Mouse (Mus musculus) intestine, embryonic 14.5 days (tissue): Measurements from ENCODE around the gene Kdm5a. TPM values are rescaled to one million over a fixed set of nuclear protein-coding genes. Genes with fewer than 3 reads are reported as not detected.

Experiments
- ATAC-seq: fragments of 200-750 bp; cut with Nextera tagmentation; replicated peaks from 2 replicates; pipeline ENCODE4 v1.8.0; 2017; ENCODE audit warnings: low read depth, moderate number of reproducible peaks, moderate TSS enrichment, moderate library complexity; ENCODE audit not compliant: low FRiP score, low TSS enrichment
- DNase-seq: peaks from one replicate; pipeline ENCODE4 v3.0.0-alpha.2; 2018; ENCODE audit warnings: low spot score
- H3K27ac ChIP-seq: fragments of 300-500 bp; sonication (generic); 2 replicates; pipeline ENCODE4 v1.5.1; 2014; ENCODE audit warnings: low read depth, mild to moderate bottlenecking, control low read depth
- H3K27me3 ChIP-seq: fragments of 300-500 bp; sonication (generic); replicated peaks from 2 replicates; pipeline ENCODE4 v1.6.1; 2014; ENCODE audit warnings: low read length, control low read depth; ENCODE audit not compliant: control insufficient read depth, insufficient read depth
- H3K36me3 ChIP-seq: fragments of 300-500 bp; sonication (generic); 2 replicates; pipeline ENCODE4 v1.6.1; 2014; ENCODE audit warnings: low read length, control low read depth; ENCODE audit not compliant: control insufficient read depth, insufficient read depth
- H3K4me1 ChIP-seq: fragments of 300-500 bp; sonication (generic); replicated peaks from 2 replicates; pipeline ENCODE4 v1.6.1; 2014; ENCODE audit warnings: low read length, control low read depth, mixed read lengths; ENCODE audit not compliant: control insufficient read depth, insufficient read depth
- H3K4me2 ChIP-seq: fragments of 300-500 bp; sonication (generic); 2 replicates; pipeline ENCODE4 v1.6.1; 2014; ENCODE audit warnings: low read length
- H3K4me3 ChIP-seq: fragments of 300-500 bp; sonication (generic); 2 replicates; pipeline ENCODE4 v1.5.1; 2014; ENCODE audit warnings: low read depth, low read length, control low read depth, mixed read lengths
- H3K9ac ChIP-seq: fragments of 300-500 bp; sonication (generic); 2 replicates; pipeline ENCODE4 v1.6.1; 2014; ENCODE audit warnings: mild to moderate bottlenecking, low read length
- H3K9me3 ChIP-seq: fragments of 300-500 bp; sonication (generic); 2 replicates; pipeline ENCODE4 v1.6.1; 2016; ENCODE audit warnings: low read length, control low read depth; ENCODE audit not compliant: control insufficient read depth
- WGBS: fragments of 180-500 bp; shearing (Covaris S2); extraction: QIAGEN DNeasy Blood & Tissue Kit; methylation state at CpG from one replicate; pipeline ENCODE4 v1.1.7; 2014; 5-methylcytosine and 5-hydroxymethylcytosine counted together
- polyA plus RNA-seq: library from polyadenylated mRNA; unstranded; fragments of >200 nt; fragmentation: Nextera tagmentation; extraction: Ambion mirVana; gene quantifications from 2 replicates; pipeline ENCODE4 v1.2.1, GENCODE M21; 2014

Kdm5a gene
- polyA plus RNA-seq, 1 experiment from 2014 or later, result 50.6 TPM

- no peak for ATAC-seq
- WGBS, result 79% methylated on average over 5 of the region's 5 CpGs
- H3K4me2 ChIP-seq, result no peak overlapping the region
- H3K9ac ChIP-seq, result no peak overlapping the region
- no peaks in the 10 kb centered on the region for H3K36me3 ChIP-seq
- H3K4me3 ChIP-seq, result no peak overlapping the region
- no peak overlapping the region for H3K27ac ChIP-seq
- no peaks in the 10 kb centered on the region for H3K9me3 ChIP-seq
- H3K4me1 ChIP-seq, result no peaks in the 10 kb centered on the region
- peak; percentile 36 for DNase-seq
- no peaks in the 10 kb centered on the region for H3K27me3 ChIP-seq
These were observed 89.2 kb downstream of the Kdm5a start for GRCm38 (mm10) chr6:120453103-120453445.

GRCm38 (mm10) chr6:120453556-120453955, 89.6 kb downstream of the Kdm5a start:
- Histone ChIP-seq H3K27me3 (no peaks in the 10 kb centered on the region), H3K4me1 (no peaks in the 10 kb centered on the region), H3K4me3 (no peak overlapping the region), H3K9me3 (no peaks in the 10 kb centered on the region), H3K36me3 (no peaks in the 10 kb centered on the region), H3K9ac (no peak overlapping the region), H3K4me2 (no peak overlapping the region), H3K27ac (no peak overlapping the region)
- DNase-seq (peak; percentile 33), ATAC-seq (no peak)
- WGBS, result 93% methylated on average over 3 of the region's 3 CpGs

GRCm38 (mm10) chr6:120454627-120455077, 90.7 kb downstream of the Kdm5a start:
- no peaks in the 10 kb centered on the region for H3K27me3 ChIP-seq
- no peaks in the 10 kb centered on the region for H3K36me3 ChIP-seq
- ATAC-seq (no peak), DNase-seq (no peak)
- 50% methylated on average over 11 of the region's 11 CpGs for WGBS
- no peak overlapping the region for H3K4me3 ChIP-seq
- no peaks in the 10 kb centered on the region for H3K9me3 ChIP-seq
- no peak overlapping the region for H3K9ac ChIP-seq
- no peak overlapping the region for H3K27ac ChIP-seq
- H3K4me1 ChIP-seq, result no peaks in the 10 kb centered on the region
- no peak overlapping the region for H3K4me2 ChIP-seq

GRCm38 (mm10) chr6:120457074-120457473, 93.2 kb downstream of the Kdm5a start:
- H3K27me3 ChIP-seq, result peaks cover 12% of the 10 kb centered on the region; the same call in 1 of the 2 replicates
- DNase-seq, result no peak
- H3K36me3 ChIP-seq, result no peaks in the 10 kb centered on the region
- no peak overlapping the region for H3K27ac ChIP-seq
- no peak overlapping the region for H3K9ac ChIP-seq
- no peaks in the 10 kb centered on the region for H3K4me1 ChIP-seq
- H3K4me2 ChIP-seq, result no peak overlapping the region
- H3K4me3 ChIP-seq, result no peak overlapping the region
- WGBS, result 67% methylated on average over 7 of the region's 7 CpGs
- no peaks in the 10 kb centered on the region for H3K9me3 ChIP-seq
- ATAC-seq, result no peak

GRCm38 (mm10) chr6:120457751-120458150, 93.8 kb downstream of the Kdm5a start:
- H3K27me3 ChIP-seq, result peaks cover 18% of the 10 kb centered on the region; the same call in 1 of the 2 replicates
- 88% methylated on average over 5 of the region's 5 CpGs for WGBS

GRCm38 (mm10) chr6:120461217-120461616, 97.3 kb downstream of the Kdm5a start:
- ATAC-seq (no peak), DNase-seq (no peak)
- Histone ChIP-seq H3K27ac (no peak overlapping the region), H3K36me3 (no peaks in the 10 kb centered on the region), H3K4me1 (peaks cover 12% of the 10 kb centered on the region), H3K4me2 (no peak overlapping the region), H3K4me3 (no peak overlapping the region), H3K27me3 (peaks cover 41% of the 10 kb centered on the region), H3K9ac (no peak overlapping the region), H3K9me3 (no peaks in the 10 kb centered on the region)
- WGBS, result 66% methylated on average over 15 of the region's 15 CpGs

More at GRCm38 (mm10) chr6:120457751-120458150, 93.8 kb downstream of the Kdm5a start:
- ATAC-seq (no peak), DNase-seq (no peak)
- Histone ChIP-seq H3K9me3 (no peaks in the 10 kb centered on the region), H3K36me3 (no peaks in the 10 kb centered on the region), H3K27ac (no peak overlapping the region), H3K4me3 (no peak overlapping the region), H3K4me1 (no peaks in the 10 kb centered on the region), H3K4me2 (no peak overlapping the region), H3K9ac (no peak overlapping the region)

GRCm38 (mm10) chr6:120462251-120462650, 98.3 kb downstream of the Kdm5a start:
- Histone ChIP-seq H3K27me3 (peaks cover 41% of the 10 kb centered on the region), H3K4me1 (peaks cover 12% of the 10 kb centered on the region), H3K9me3 (no peaks in the 10 kb centered on the region), H3K4me3 (no peak overlapping the region), H3K27ac (no peak overlapping the region), H3K9ac (no peak overlapping the region), H3K36me3 (no peaks in the 10 kb centered on the region), H3K4me2 (no peak overlapping the region)
- WGBS, result 52% methylated on average over 6 of the region's 6 CpGs
- DNase-seq, result no peak
- no peak for ATAC-seq

GRCm38 (mm10) chr6:120463086-120463871, 99.4 kb downstream of the Kdm5a start, which contains the start of gene Il17ra:
Gene Il17ra, plus strand, starts transcription at chr6:120463247.
- H3K27me3 ChIP-seq, result peaks cover 41% of the 10 kb centered on the region
- ATAC-seq (peak; percentile 93), DNase-seq (peak; percentile 86)
- no peak within 1 kb of the TSS for H3K27ac ChIP-seq
- WGBS, result under 1% methylated on average over 79 of the region's 90 CpGs
- no peaks in the 10 kb centered on the region for H3K9me3 ChIP-seq
- H3K4me2 ChIP-seq, result peak within 1 kb of the TSS; percentile 65
- peaks cover 12% of the 10 kb centered on the region for H3K4me1 ChIP-seq
- H3K36me3 ChIP-seq, result no peaks in the 10 kb centered on the region
- H3K9ac ChIP-seq, result peak within 1 kb of the TSS; percentile 58
- H3K4me3 ChIP-seq, result peak within 1 kb of the TSS; percentile 56

- DNase-seq (no peak), ATAC-seq (no peak)
- Histone ChIP-seq H3K9ac (peak overlapping the region; percentile 58; the same call in 1 of the 2 replicates), H3K27me3 (peaks cover 41% of the 10 kb centered on the region), H3K4me2 (peak overlapping the region; percentile 65), H3K27ac (no peak overlapping the region), H3K36me3 (no peaks in the 10 kb centered on the region), H3K9me3 (no peaks in the 10 kb centered on the region), H3K4me1 (peaks cover 12% of the 10 kb centered on the region), H3K4me3 (peak overlapping the region; percentile 56)
- 6% methylated on average over 11 of the region's 11 CpGs for WGBS
These were observed 100.0 kb downstream of the Kdm5a start for GRCm38 (mm10) chr6:120463884-120464283.
